Mouse (Mus musculus) thymus, adult 2 months (tissue): ENCODE measurements around the gene Spcs3.

Experiments used
- CTCF ChIP-seq: fragments of 200-500 bp; IDR thresholded peaks from 2 replicates; pipeline ENCODE4 v1.5.1; 2012; ENCODE audit warnings: mild to moderate bottlenecking, control low read depth, low read length, moderate library complexity, borderline replicate concordance; ENCODE audit not compliant: control insufficient read depth, poor library complexity, insufficient read depth; ENCODE audit errors: extremely low read depth
- POLR2A ChIP-seq: fragments of 200-500 bp; IDR thresholded peaks from 2 replicates; pipeline ENCODE4 v1.6.1; 2012; ENCODE audit warnings: mild to moderate bottlenecking, low read length, control low read depth, moderate library complexity; ENCODE audit not compliant: control insufficient read depth, poor library complexity, insufficient read depth; ENCODE audit errors: extremely low read depth

DNA sequence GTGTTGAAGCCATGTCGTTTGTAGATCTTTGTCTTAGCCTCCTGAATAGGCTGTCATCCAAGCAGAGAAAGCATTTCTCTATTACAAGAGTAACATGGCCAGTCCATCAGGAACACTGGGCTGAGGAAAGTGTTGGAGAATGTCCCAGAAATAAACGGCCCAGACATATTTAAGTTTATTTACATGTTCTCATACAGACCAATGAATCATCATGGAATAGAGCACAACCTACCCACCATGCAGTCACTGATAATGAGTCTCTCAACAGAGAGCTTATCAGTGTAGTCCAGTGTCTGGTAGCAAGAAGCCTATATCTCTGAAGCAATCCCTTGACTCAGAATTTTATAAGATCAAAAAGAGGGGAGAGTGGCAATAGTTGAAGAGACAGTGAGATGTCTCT lies 24.7 kb downstream of the Spcs3 start:
- no peak for TF ChIP-seq CTCF
- no peak for TF ChIP-seq POLR2A
